Mouse (Mus musculus) urinary bladder, postnatal 10 days (tissue): Measurements from ENCODE around the gene Epha2.

ENCODE experiments used
- DNase-seq: peaks from one replicate; pipeline ENCODE4 v3.0.0; 2022; ENCODE audit warnings: low spot score

Gene Epha2

DNA sequence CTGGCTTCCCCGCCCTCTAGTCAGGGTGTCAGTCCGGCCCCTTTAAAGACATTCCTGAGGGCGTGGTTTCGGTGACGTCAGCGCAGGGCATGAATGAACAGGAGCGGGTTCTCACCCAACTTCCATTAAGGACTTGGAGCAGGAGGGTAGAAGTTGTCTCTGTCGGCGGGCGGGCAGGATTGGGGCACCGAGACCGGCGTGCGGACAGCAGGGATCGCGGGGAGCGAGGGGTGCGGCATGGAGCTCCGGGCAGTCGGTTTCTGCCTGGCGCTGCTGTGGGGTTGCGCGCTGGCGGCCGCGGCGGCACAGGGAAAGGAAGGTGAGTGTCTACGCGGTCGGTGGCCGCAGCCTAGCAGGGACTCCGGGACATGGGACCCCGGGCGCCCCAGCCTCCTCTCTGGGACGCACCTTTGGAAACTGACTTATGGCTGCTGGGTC is at the start of gene Epha2:
Gene Epha2, plus strand, starts transcription at position 125 of the 438 bp plus-strand sequence.
- peak; percentile 82 for DNase-seq

DNA sequence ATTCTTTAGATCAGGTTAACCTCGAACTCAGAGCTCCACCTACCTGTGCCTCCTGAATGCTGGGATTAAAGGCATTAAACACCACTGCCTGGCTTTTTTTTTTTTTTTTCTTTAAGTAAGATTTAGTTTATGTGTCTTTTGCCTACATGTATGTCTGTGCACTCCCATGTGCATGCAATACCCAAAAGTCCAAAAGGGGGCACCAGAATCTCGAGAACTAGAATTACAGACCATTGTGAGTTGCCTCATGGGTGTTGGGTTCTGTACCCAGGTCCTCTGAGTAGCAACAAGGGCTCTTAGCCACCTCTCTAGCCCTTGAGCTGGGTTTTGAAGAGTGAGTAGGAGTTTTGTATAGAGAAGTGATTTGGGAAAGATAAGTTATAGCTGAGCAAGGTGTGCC is 48.4 kb upstream of the Epha2 start:
- DNase-seq = no peak

- DNase-seq = no peak
Observed at GRCm38 (mm10) chr4:141254234-141254633, 46.8 kb upstream of the Epha2 start.

DNA sequence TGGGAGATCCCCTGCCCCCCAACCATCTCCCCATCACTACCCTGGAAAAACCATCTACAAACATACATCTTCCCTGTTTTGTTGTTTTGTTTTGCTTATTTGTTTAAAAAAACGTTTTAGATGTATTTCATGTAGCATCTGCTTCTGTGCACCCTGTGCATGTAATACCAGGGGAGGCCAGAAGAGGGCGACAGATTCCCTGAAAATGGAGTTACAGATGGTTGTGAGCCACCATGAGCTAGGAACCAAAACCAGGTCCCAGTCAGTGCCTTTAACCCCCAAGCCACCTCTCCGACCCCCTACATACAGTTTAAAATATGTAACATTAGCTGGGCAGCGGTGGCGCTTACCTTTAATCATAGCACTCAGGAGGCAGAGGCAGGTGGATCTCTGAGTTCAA is 43.6 kb upstream of the Epha2 start:
- no peak for DNase-seq

- DNase-seq = no peak
Observed at GRCm38 (mm10) chr4:141259413-141259812, 41.6 kb upstream of the Epha2 start.

DNA sequence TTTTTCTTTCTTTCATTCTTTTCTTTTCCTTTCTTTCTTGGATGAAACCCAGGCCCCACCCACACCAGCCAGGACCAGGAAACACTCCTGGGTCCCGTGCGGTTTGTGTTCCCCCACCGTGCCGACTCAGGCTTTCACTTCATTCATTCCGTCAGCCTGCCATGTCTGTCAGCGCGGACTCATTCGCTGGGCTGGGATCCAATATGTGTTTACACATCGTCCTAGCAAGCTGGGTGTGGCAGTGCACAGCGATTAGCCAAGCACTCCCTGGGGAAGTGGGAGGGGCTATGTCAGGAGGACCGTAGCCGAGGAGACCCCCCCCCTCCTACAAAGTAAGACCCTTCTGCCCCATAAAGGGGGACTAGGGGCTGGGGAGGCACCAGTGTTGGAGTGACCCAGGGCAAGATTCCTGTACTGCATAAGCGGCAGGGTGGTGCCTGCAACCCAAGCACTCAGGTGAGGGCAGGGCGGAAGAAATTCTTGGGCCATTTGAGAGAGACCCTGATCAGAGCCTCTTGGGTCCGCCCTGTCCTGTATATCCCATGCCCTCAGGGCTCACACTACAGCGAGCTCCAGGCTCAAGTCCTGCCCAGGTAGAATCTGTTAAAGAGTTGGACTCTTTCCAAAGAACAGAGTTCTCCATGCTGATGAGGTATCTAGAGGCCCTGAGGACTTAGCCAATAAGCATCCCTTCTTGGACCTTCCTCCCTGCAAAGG is 40.9 kb upstream of the Epha2 start:
- no peak for DNase-seq

GRCm38 (mm10) chr4:141262906-141263637 is 38.0 kb upstream of the Epha2 start:
- no peak for DNase-seq

DNA sequence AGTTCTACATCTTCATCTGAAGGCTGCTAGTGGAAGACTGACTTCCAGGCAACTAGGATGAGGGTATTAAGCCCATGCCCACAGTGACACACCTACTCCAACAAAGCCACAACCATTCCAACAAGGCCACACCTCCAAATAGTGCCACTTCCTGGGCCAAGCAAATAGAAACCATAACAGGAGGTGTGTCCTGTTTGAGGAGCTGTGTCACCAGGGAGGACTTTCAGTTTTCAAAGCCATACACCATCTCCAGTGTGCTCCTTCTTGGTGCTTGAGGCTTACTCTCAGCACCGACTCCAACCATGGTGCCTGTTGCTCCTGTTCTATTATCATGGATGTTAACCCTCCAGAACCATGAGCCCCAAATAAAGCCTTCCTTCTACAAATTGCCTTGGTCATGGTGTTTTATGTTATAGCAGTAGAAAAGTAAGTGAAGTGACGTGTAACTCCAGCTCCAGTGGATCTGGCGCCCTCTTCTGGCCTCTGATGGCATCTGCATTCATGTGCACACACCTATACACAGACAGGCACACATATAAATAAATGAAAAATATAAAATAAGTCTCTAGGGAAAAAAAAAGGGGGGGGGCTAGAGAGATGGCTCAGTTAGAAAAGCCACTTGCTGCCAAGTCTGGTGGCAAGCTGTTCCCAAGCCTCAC is 34.9 kb upstream of the Epha2 start:
- DNase-seq = no peak

GRCm38 (mm10) chr4:141267250-141267649 is 33.8 kb upstream of the Epha2 start:
- DNase-seq = no peak

DNA sequence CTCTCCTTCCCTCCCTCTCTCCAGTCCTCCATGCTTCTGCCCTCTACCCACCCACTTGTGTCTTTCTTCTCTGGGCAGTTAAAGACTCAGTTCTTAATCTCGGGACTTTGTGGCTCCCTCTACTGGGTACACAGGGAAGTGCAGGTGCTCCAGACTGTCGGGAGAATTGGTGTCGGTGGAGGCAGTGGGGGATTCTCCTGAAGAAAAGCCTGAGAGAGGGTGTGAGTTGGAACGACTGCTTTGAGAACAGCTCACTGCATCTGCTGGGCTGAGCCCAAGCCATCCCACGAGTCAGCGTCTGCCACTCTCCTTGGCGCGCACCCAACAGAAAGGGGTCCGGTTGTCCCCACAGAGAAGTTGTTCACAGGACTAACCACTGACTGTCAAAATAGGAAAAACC is 33.2 kb upstream of the Epha2 start:
- no peak for DNase-seq

GRCm38 (mm10) chr4:141268350-141268749 is 32.7 kb upstream of the Epha2 start:
- DNase-seq = no peak

- no peak for DNase-seq
Observed at GRCm38 (mm10) chr4:141269080-141269479, 32.0 kb upstream of the Epha2 start.

DNA sequence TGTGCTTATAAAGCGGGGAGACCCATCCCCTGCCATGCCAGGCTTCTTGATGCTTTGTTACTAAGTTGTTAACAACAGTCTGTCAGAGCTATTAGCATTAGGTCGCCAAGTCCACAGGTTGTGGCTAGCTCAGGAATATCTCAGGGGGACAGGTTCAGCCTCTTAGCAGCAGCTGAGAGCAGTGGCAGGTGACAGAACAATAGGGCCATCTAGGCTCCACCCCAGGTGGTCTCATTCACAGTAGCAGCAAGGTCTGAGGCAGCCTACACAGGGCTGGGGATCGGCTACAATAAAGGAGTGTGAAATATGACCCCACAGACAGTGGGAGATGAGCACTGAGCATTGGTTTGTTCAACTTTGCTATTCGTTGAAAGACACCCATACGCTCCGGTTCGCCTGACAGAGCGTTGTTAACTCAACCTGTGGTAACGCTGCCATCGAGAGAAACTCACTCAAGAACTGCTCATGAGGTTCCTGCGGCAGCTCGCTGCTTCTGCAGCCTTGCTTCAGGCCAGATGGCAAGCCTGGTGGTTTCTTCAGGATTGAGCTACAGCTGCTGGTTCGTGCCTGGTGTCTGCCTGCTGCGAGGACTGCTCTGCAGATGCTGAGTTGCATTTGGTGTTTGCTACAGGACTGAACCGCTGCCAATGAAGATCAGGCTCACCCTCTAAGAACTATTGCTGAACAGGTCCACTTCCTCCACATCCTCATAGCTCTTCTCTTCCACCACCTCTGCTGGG is 30.7 kb upstream of the Epha2 start:
- no peak for DNase-seq

GRCm38 (mm10) chr4:141271228-141271627 is 29.8 kb upstream of the Epha2 start:
- DNase-seq = no peak

GRCm38 (mm10) chr4:141271721-141272120 is 29.3 kb upstream of the Epha2 start:
- no peak for DNase-seq

GRCm38 (mm10) chr4:141272878-141273277 is 28.2 kb upstream of the Epha2 start:
- no peak for DNase-seq

GRCm38 (mm10) chr4:141273296-141273695 is 27.7 kb upstream of the Epha2 start:
- DNase-seq = peak; percentile 58

GRCm38 (mm10) chr4:141274485-141275341 is 26.3 kb upstream of the Epha2 start:
- DNase-seq = no peak

DNA sequence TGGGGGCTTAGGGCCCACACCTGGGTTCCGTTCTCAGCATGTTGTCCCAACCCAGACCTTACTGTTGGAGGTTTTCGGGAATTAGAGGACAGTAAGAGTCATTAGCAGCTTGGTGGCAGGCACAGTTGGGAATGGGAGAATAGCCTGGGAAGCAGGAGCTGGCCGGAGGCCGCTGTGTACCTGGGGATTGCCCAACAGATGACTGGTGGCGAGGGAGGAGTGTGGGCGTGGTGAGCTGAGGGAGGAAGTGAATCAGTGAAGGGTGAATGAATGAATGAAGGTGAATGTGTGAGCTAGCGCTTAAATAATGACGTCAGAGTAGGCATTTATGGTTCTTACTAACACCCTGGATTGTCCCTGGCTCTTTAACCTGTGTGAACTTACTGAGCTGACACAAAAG is 23.9 kb upstream of the Epha2 start:
- DNase-seq = no peak

GRCm38 (mm10) chr4:141278154-141278553 is 22.9 kb upstream of the Epha2 start:
- no peak for DNase-seq

DNA sequence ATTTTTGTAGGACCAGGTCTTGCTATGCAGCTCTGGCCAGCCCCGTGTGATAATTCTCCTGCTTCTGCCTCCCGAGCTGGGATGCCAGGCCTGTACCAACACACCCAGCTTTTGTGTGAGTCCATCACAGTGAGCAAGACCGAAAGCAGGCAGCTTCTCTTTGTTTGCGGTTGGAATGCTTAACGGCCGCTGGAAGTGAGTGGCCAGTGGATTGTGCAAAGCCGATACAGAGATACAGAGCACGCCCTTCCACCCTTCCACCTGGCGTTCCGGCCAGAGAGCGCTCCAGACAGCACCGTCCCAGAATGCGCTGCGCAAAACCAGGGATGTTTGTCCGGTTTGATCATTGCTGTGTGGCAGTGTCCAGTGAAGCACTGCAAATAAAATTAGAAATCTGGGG is 21.7 kb upstream of the Epha2 start:
- no peak for DNase-seq
